In genomic region chr2:74691022-74691951, GRCm38 (mm10) we compare ENCODE assay signal across 9 mouse cellular contexts. TPM values are rescaled to one million over a fixed set of nuclear protein-coding genes. Genes with fewer than 3 reads are reported as not detected.
DNase-seq lines count a peak whose midpoint lies in the region; ATAC-seq lines count a peak whose summit lies in the region.
"Had no signal": no experiment of that assay in that cellular context is flagged by ENCODE, and none has a peak within 500 bp of the region (broad histone marks: within the 10 kb centered on the region; RNA-seq: fewer than 3 reads in every experiment).

Hoxd10 (plus strand) TSS chr2:74691924.

- peak; percentile 31; the same call in 1 of the 2 replicates for ATAC-seq in forebrain, embryonic 16.5 days
- peak; percentile 27; the same call in 1 of the 2 replicates for ATAC-seq in midbrain, embryonic 14.5 days (ENCODE audit: low FRiP score, low TSS enrichment)
- ATAC-seq in cerebellum, adult (ENCODE audit: insufficient number of reproducible peaks, low FRiP score, low TSS enrichment): no peak

- no peak within 1 kb of the TSS for H3K4me2 ChIP-seq in forebrain, embryonic 16.5 days (ENCODE audit: low read length)
- no peak within 1 kb of the TSS for H3K4me2 ChIP-seq in midbrain, embryonic 14.5 days (ENCODE audit: low read length)

- under 1% methylated on average over 52 of the region's 56 CpGs for WGBS in forebrain, embryonic 16.5 days
- 1% methylated on average over 56 of the region's 56 CpGs for WGBS in midbrain, embryonic 14.5 days

- H3K27ac ChIP-seq in forebrain, embryonic 16.5 days (ENCODE audit: low read length): no peak within 1 kb of the TSS
- no peak within 1 kb of the TSS for H3K27ac ChIP-seq in midbrain, embryonic 14.5 days (replicated peaks; ENCODE audit: low read depth, low read length)

- peak; percentile 45 for DNase-seq in lung, postnatal 10 days
- DNase-seq in lung, postnatal 36 days: no peak
- DNase-seq in kidney, adult 18-20 months: peak; percentile 87
- no peak for DNase-seq in midbrain, embryonic 14.5 days
- DNase-seq in right cerebral cortex, adult 2 months (ENCODE audit: low spot score in 2 of 2): no peak
- DNase-seq in thymus, postnatal 36 days: no peak

- no peaks in the 10 kb centered on the region for H3K9me3 ChIP-seq in forebrain, embryonic 16.5 days (ENCODE audit: control insufficient read depth, low read length)
- no peaks in the 10 kb centered on the region; the same call in 1 of the 2 replicates for H3K9me3 ChIP-seq in midbrain, embryonic 14.5 days (ENCODE audit: control insufficient read depth, low read length)

- H3K36me3 ChIP-seq in forebrain, embryonic 16.5 days (ENCODE audit: control insufficient read depth, insufficient read depth): no peaks in the 10 kb centered on the region
- no peaks in the 10 kb centered on the region for H3K36me3 ChIP-seq in midbrain, embryonic 14.5 days (ENCODE audit: control insufficient read depth, insufficient read depth, low read length)

- no peak within 1 kb of the TSS for H3K4me3 ChIP-seq in forebrain, embryonic 16.5 days (replicated peaks; ENCODE audit: low read length)
- no peak within 1 kb of the TSS for H3K4me3 ChIP-seq in midbrain, embryonic 14.5 days (replicated peaks; ENCODE audit: low read depth, low read length)

- peaks cover 86% of the 10 kb centered on the region for H3K27me3 ChIP-seq in forebrain, embryonic 16.5 days (replicated peaks; ENCODE audit: control insufficient read depth, insufficient read depth, low read length)
- H3K27me3 ChIP-seq in midbrain, embryonic 14.5 days (ENCODE audit: control insufficient read depth, insufficient read depth, low read length): peaks cover 96% of the 10 kb centered on the region

- no peak within 1 kb of the TSS for H3K9ac ChIP-seq in forebrain, embryonic 16.5 days (replicated peaks; ENCODE audit: low read depth, low read length)
- H3K9ac ChIP-seq in midbrain, embryonic 14.5 days (replicated peaks; ENCODE audit: low read length): no peak within 1 kb of the TSS

- H3K4me1 ChIP-seq in forebrain, embryonic 16.5 days (replicated peaks; ENCODE audit: control insufficient read depth, insufficient read depth, low read length): 0 out of 2 replicates have a peak, but pooled peaks cover 2% of the 10 kb centered on the region
- no peaks in the 10 kb centered on the region for H3K4me1 ChIP-seq in midbrain, embryonic 14.5 days (ENCODE audit: control insufficient read depth, insufficient read depth, low read length)

RNA-seq across cellular contexts. Expression of gene Hoxd10, which starts in this region (rescaled TPM):
- not detected in 2 replicates for polyA plus RNA-seq in forebrain, embryonic 16.5 days (2015; fragmentation: Nextera tagmentation; extraction: Ambion mirVana)
- not detected in 2 replicates for polyA plus RNA-seq in midbrain, embryonic 14.5 days (2014; fragmentation: Nextera tagmentation; extraction: Ambion mirVana)
- polyA plus RNA-seq: liver, embryonic 16.5 days had no signal

Comparison
In these comparisons a context has a peak if more than half of its experiments do, and no peak if none do; other contexts are left out.
1. DNase-seq: peak in lung, postnatal 10 days (single experiment) and kidney, adult 18-20 months (single experiment); none in lung, postnatal 36 days (single experiment), midbrain, embryonic 14.5 days (single experiment), right cerebral cortex, adult 2 months (0 of 2) and thymus, postnatal 36 days (0 of 2).
2. Peak in ATAC-seq in forebrain, embryonic 16.5 days; RNA of the gene not detected or under 1 TPM.
3. Peak in ATAC-seq in midbrain, embryonic 14.5 days; RNA of the gene not detected or under 1 TPM.